Mouse (Mus musculus) spleen, adult 2 months (tissue): ENCODE results near the gene Etfrf1. TPM values are rescaled to one million over a fixed set of nuclear protein-coding genes. Genes with fewer than 3 reads are reported as not detected.
A peak's percentile ranks its signal among the peaks of the same experiment; 100 is the strongest.

ENCODE experiments used
- DNase-seq, 2 experiments: peaks; one replicate each; pipeline versions ENCODE4 v3.0.0 to v3.0.0-alpha.2; 2012 to 2021; ENCODE audit warnings: low spot score in 2 of 2, low read depth in 1 of 2
- H3K27ac ChIP-seq: fragments of 200-500 bp; 2 replicates; pipeline ENCODE4 v1.5.1; 2012; ENCODE audit warnings: low read length, inconsistent platforms; ENCODE audit not compliant: insufficient read depth
- H3K27me3 ChIP-seq: fragments of 200-500 bp; 2 replicates; pipeline ENCODE4 v1.6.1; 2012; ENCODE audit warnings: mild to moderate bottlenecking, moderate library complexity, low read length, inconsistent platforms; ENCODE audit not compliant: control insufficient read depth, insufficient read depth
- H3K36me3 ChIP-seq: fragments of 200-500 bp; 2 replicates; pipeline ENCODE4 v1.6.1; 2012; ENCODE audit warnings: mild to moderate bottlenecking, low read length, inconsistent platforms; ENCODE audit not compliant: control insufficient read depth, insufficient read depth
- H3K4me1 ChIP-seq: fragments of 200-500 bp; 2 replicates; pipeline ENCODE4 v1.6.1; 2011; ENCODE audit warnings: inconsistent platforms; ENCODE audit not compliant: control insufficient read depth, insufficient read depth, insufficient read length
- H3K4me3 ChIP-seq: fragments of 200-500 bp; 2 replicates; pipeline ENCODE4 v1.5.1; 2011; ENCODE audit warnings: mild to moderate bottlenecking, inconsistent platforms; ENCODE audit not compliant: insufficient read depth, insufficient read length; ENCODE audit errors: extremely low read depth
- CTCF ChIP-seq: fragments of 200-500 bp; IDR thresholded peaks from 2 replicates; pipeline ENCODE4 v1.5.1; 2011; ENCODE audit warnings: mild to moderate bottlenecking, inconsistent platforms; ENCODE audit not compliant: insufficient read depth, insufficient read length, insufficient replicate concordance; ENCODE audit errors: extremely low read depth
- POLR2A ChIP-seq: fragments of 200-500 bp; IDR thresholded peaks from 2 replicates; pipeline ENCODE4 v1.6.1; 2011; ENCODE audit warnings: low read depth, low read length, inconsistent platforms
- WGBS: fragments of 180-500 bp; shearing (Covaris S2); methylation state at CpG from one replicate; pipeline ENCODE4 v1.1.7; 2018; 5-methylcytosine and 5-hydroxymethylcytosine counted together
- polyA plus RNA-seq: library from polyadenylated mRNA; depleted of rRNA; stranded (reverse); fragments of >200 nt; gene quantifications from 2 replicates; pipeline ENCODE4 v1.2.3, GENCODE M21; 2012

The Etfrf1 gene
- polyA plus RNA-seq, 1 experiment = 2.3 TPM

DNA sequence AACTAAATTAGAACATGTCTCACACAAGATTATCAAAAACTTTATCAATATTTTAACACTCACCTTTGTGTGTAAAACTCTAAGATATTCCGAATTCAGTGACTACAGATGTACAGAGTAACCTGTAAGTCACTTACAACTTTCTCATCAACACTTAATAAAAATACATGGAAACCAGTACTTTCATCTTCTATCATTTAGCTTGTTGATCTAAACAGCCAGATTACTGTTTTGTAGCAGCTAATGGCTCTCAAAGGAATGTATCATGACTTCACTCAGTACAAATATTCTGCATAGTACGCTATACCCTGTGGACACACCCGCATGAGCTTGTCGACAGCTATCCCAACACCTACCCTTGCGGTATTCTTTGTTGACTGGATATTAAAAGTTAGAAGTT is 35.9 kb downstream of the Etfrf1 start:
- no peak overlapping the region for H3K4me3 ChIP-seq
- DNase-seq = no peak
- H3K27ac ChIP-seq = no peak overlapping the region
- H3K27me3 ChIP-seq = no peaks in the 10 kb centered on the region
- peaks cover 5% of the 10 kb centered on the region for H3K36me3 ChIP-seq
- TF ChIP-seq POLR2A = no peak
- no peak for TF ChIP-seq CTCF
- H3K4me1 ChIP-seq = no peaks in the 10 kb centered on the region; the same call in 1 of the 2 replicates
- WGBS = 94% methylated on average over 5 of the region's 5 CpGs

DNA sequence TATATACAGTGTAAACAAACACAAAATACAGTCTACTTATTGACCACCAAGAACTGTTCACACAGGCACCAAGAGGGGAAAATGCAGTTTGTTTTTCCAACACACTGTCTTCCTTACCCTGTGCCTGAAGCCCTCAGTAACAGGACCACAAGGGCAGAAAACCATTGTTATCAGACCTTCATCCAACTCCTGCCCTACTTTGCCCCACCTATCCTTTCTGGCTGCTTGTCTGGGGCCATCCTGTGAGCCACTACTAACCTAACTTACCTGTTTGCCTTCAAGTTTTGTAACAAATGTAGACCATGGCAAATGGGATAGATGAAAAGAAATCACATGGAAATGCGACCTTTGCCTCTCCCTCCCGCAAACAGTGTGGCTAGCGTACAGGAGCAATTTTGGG is 37.0 kb downstream of the Etfrf1 start:
- Histone ChIP-seq H3K36me3 (peaks cover 5% of the 10 kb centered on the region), H3K27ac (no peak overlapping the region), H3K27me3 (no peaks in the 10 kb centered on the region), H3K4me1 (no peaks in the 10 kb centered on the region; the same call in 1 of the 2 replicates), H3K4me3 (no peak overlapping the region)
- no peak for DNase-seq
- TF ChIP-seq POLR2A (no peak), CTCF (no peak)
- 93% methylated on average over 3 of the region's 3 CpGs for WGBS

DNA sequence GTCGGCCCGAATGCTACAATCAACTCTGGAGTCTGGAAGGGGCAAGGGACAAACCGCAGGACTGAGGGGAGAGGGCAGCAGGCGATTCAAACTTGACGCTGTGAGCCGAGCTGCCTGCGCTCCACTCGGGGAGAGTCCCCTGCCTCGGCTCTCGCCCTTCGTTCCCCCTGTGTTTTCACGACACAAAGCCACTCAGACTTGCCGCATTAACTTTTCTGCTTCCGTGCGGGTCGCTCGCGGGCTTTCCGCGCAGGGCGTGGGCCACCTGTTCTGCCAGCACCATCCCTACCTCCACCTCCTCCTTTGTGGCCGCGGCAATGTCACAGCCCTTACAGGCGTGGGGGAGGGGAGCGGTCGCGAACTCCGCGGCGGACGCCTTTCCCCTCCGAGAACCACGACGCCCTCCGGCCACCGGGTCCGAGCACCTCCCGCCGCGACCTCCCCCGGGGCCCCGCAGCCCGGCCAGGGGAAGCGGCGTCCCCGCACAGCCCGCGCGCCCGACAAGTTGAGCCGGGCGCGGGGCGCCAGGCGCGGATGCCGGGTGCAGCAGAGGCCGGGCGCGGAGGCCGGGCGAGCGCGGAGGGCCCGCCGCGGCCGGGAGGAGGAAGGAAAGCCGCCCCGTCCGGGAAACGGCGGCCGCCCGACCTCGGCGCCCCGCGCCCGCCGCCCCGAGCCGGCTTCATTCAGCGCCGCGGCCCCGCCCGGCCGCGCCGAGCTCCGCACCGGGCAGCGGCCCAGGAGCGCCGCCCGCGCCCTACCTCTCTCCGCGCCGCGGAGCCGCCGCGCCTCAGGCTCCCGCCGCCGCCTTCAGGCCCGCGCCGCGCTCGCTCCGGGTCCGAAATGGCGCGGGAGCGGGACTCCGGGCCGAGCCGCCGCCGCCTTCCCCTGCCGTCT is 38.6 kb downstream of the Etfrf1 start:
- Histone ChIP-seq H3K36me3 (peaks cover 4% of the 10 kb centered on the region), H3K27ac (peak overlapping the region; percentile 78), H3K4me3 (peak overlapping the region; percentile 79), H3K27me3 (no peaks in the 10 kb centered on the region), H3K4me1 (no peaks in the 10 kb centered on the region; the same call in 1 of the 2 replicates)
- TF ChIP-seq POLR2A (no peak), CTCF (no peak)
- WGBS = under 1% methylated on average over 101 of the region's 124 CpGs
- DNase-seq = peak; percentile 40 to 61

DNA sequence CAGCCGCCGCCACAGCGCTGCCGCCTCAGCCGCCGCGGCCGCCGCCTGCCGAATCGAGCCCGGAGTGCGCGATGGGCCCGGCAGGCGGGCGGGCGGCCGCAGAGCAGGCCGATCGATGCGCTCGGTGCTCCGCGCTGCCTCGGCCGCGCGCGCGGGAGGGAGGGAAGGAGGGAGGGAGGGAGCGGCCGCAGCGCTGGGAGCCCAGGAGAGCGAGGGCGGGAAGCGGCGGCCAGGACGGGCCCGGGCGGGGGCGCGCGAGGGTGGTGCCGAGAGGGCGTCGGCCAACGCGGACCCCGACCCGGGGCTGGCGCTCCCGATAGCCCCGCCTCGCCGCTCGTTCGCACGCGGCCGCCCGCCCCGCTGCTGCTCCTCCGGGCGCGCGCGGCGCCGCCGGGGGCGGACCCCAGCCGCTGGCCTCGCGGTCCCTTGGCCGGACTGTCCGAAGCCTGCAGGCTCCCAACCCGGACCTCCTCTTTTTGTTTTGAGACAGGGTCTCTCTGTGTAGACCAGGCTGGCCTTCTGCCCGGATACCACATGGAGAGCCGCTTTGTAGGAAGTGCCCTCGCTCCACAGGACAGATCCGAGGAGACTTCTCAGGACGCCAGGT is 39.4 kb downstream of the Etfrf1 start, which contains the start of gene Kras:
Kras (minus strand) TSS at position 55 of the 607 bp plus-strand sequence.
- peak; percentile 73 to 89 for DNase-seq
- TF ChIP-seq POLR2A = no peak; the same call in 1 of the 2 replicates
- no peak for TF ChIP-seq CTCF
- Histone ChIP-seq H3K36me3 (0 out of 2 replicates have a peak, but pooled peaks cover 1% of the 10 kb centered on the region), H3K4me1 (no peaks in the 10 kb centered on the region; the same call in 1 of the 2 replicates), H3K4me3 (peak within 1 kb of the TSS; percentile 79), H3K27ac (peak within 1 kb of the TSS; percentile 78), H3K27me3 (no peaks in the 10 kb centered on the region)
- WGBS = under 1% methylated on average over 79 of the region's 83 CpGs

GRCm38 (mm10) chr6:145250820-145251219 is 39.9 kb downstream of the Etfrf1 start:
- WGBS = 37% methylated on average over 16 of the region's 16 CpGs
- TF ChIP-seq CTCF (no peak), POLR2A (no peak)
- Histone ChIP-seq H3K36me3 (0 out of 2 replicates have a peak, but pooled peaks cover 1% of the 10 kb centered on the region), H3K4me1 (no peaks in the 10 kb centered on the region; the same call in 1 of the 2 replicates), H3K27ac (no peak overlapping the region), H3K27me3 (no peaks in the 10 kb centered on the region), H3K4me3 (peak overlapping the region; percentile 79)
- no peak for DNase-seq

DNA sequence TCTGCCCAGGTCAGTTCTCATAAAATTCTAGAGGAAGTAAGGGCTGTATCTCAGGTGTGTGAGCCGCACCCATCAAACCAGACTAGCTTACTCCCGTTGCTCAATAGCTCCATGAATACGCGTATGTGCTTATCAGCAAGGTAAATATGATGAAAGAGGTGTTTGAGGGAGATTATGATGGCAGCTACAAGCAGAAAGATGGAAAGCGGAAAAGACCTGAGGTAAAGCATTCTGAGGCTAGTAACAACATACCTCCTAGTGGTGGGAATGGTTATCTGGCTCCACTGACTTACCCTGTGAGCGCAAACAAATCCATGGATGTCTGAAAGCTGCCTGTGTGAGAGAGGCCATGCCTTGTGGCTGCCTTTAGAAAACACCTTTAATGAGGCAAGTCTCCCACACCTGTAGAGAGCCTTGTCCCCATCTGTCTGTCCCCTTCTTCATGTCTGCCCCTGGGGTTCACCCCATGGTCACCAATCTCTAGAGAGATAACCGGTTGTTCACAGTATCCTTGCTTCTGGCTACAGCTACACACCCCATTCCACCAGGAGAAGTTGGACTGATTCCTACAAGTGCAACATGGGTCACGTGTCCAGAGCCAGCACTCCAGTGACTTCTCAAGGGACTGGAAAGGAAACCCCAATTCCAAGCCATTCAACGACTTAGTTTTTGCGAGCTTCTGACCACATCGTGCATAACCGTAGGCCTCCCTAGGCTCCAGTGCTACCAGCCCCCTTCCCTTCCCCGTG is 45.2 kb downstream of the Etfrf1 start:
- Histone ChIP-seq H3K4me3 (no peak overlapping the region), H3K27me3 (no peaks in the 10 kb centered on the region), H3K4me1 (no peaks in the 10 kb centered on the region), H3K36me3 (no peaks in the 10 kb centered on the region), H3K27ac (no peak overlapping the region)
- TF ChIP-seq CTCF (no peak), POLR2A (no peak)
- 81% methylated on average over 13 of the region's 13 CpGs for WGBS
- no peak for DNase-seq
